Mouse (Mus musculus) testis, postnatal 10 days (tissue): Measurements from ENCODE around the gene Rhbdd2.

Experiments used
- DNase-seq: peaks from one replicate; pipeline ENCODE4 v3.0.0; 2021; ENCODE audit warnings: low spot score

The Rhbdd2 gene

GRCm38 (mm10) chr5:135645330-135645729 is 12.9 kb downstream of the Rhbdd2 start:
- no peak for DNase-seq

GRCm38 (mm10) chr5:135646038-135646437 is 13.6 kb downstream of the Rhbdd2 start:
- no peak for DNase-seq

GRCm38 (mm10) chr5:135648461-135649308 is 16.3 kb downstream of the Rhbdd2 start:
- DNase-seq = no peak

GRCm38 (mm10) chr5:135649309-135649633 is 16.9 kb downstream of the Rhbdd2 start:
- no peak for DNase-seq

GRCm38 (mm10) chr5:135651536-135651935 is 19.1 kb downstream of the Rhbdd2 start:
- no peak for DNase-seq

- DNase-seq = no peak
Observed at GRCm38 (mm10) chr5:135653209-135653608, 20.8 kb downstream of the Rhbdd2 start.

- no peak for DNase-seq
Observed at GRCm38 (mm10) chr5:135656046-135656445, 23.6 kb downstream of the Rhbdd2 start.

- no peak for DNase-seq
Observed at GRCm38 (mm10) chr5:135657128-135657527, 24.7 kb downstream of the Rhbdd2 start.

- DNase-seq = no peak
Observed at GRCm38 (mm10) chr5:135657703-135658373, 25.4 kb downstream of the Rhbdd2 start.

- DNase-seq = no peak
Observed at GRCm38 (mm10) chr5:135659956-135660355, 27.5 kb downstream of the Rhbdd2 start.

- no peak for DNase-seq
Observed at GRCm38 (mm10) chr5:135660535-135660934, 28.1 kb downstream of the Rhbdd2 start.

GRCm38 (mm10) chr5:135666890-135667289 is 34.5 kb downstream of the Rhbdd2 start:
- no peak for DNase-seq

GRCm38 (mm10) chr5:135668071-135668470 is 35.7 kb downstream of the Rhbdd2 start:
- DNase-seq = no peak

GRCm38 (mm10) chr5:135669741-135670275 is 37.4 kb downstream of the Rhbdd2 start, which contains the start of gene Por:
Gene Por (plus strand): TSS chr5:135670033.
- DNase-seq = no peak

- no peak for DNase-seq
Observed at GRCm38 (mm10) chr5:135670881-135671280, 38.5 kb downstream of the Rhbdd2 start.

- DNase-seq = no peak
Observed at GRCm38 (mm10) chr5:135672509-135672908, 40.1 kb downstream of the Rhbdd2 start.

- DNase-seq = peak; percentile 64
Observed at GRCm38 (mm10) chr5:135672980-135673379, 40.6 kb downstream of the Rhbdd2 start.

GRCm38 (mm10) chr5:135674349-135674775 is 41.9 kb downstream of the Rhbdd2 start:
- no peak for DNase-seq

GRCm38 (mm10) chr5:135674821-135675220 is 42.4 kb downstream of the Rhbdd2 start:
- DNase-seq = peak; percentile 66

GRCm38 (mm10) chr5:135676696-135677095 is 44.3 kb downstream of the Rhbdd2 start:
- DNase-seq = no peak

- no peak for DNase-seq
Observed at GRCm38 (mm10) chr5:135677251-135677650, 44.8 kb downstream of the Rhbdd2 start.

GRCm38 (mm10) chr5:135678481-135678880 is 46.1 kb downstream of the Rhbdd2 start:
- DNase-seq = no peak

GRCm38 (mm10) chr5:135680967-135681545 is 48.6 kb downstream of the Rhbdd2 start:
- no peak for DNase-seq
